Mouse (Mus musculus) fibroblast of lung, adult 2 months (primary cell): ENCODE data around the gene Tmem198b.

Source experiments
- DNase-seq: peaks from one replicate; pipeline ENCODE4 v3.0.0-alpha.2; 2011; ENCODE audit warnings: low read depth

Tmem198b gene

GRCm38 (mm10) chr10:128798676-128799075 is 5.5 kb downstream of the Tmem198b start:
- no peak for DNase-seq

- no peak for DNase-seq
Measured at GRCm38 (mm10) chr10:128795581-128795980, 8.6 kb downstream of the Tmem198b start.

GRCm38 (mm10) chr10:128794391-128794790 is 9.8 kb downstream of the Tmem198b start:
- DNase-seq: no peak

GRCm38 (mm10) chr10:128793258-128793657 is 10.9 kb downstream of the Tmem198b start:
- DNase-seq: no peak

GRCm38 (mm10) chr10:128792041-128792440 is 12.1 kb downstream of the Tmem198b start:
- no peak for DNase-seq

GRCm38 (mm10) chr10:128790398-128791124 is 13.6 kb downstream of the Tmem198b start, which contains the start of gene Mmp19:
Mmp19 (plus strand) TSS chr10:128790910.
- peak; percentile 55 for DNase-seq

GRCm38 (mm10) chr10:128780200-128780599 is 24.0 kb downstream of the Tmem198b start:
- no peak for DNase-seq

GRCm38 (mm10) chr10:128779011-128779795 is 25.0 kb downstream of the Tmem198b start:
- peak; percentile 98 for DNase-seq

- DNase-seq: no peak
Measured at GRCm38 (mm10) chr10:128778441-128778840, 25.7 kb downstream of the Tmem198b start.

GRCm38 (mm10) chr10:128773685-128774084 is 30.5 kb downstream of the Tmem198b start:
- DNase-seq: no peak

- no peak for DNase-seq
Measured at GRCm38 (mm10) chr10:128772895-128773294, 31.3 kb downstream of the Tmem198b start.
